Mouse (Mus musculus): ENCODE data around the gene 4930564D02Rik.

GRCm38 (mm10) chr3:105099526-105100269 is 33.1 kb downstream of the 4930564D02Rik start:
- no peak for TF ChIP-seq POLR2A (IDR thresholded peaks at IDR 0.05; ENCODE audit: insufficient read length, low read depth)
- no peak for TF ChIP-seq TCF12 (IDR thresholded peaks at IDR 0.05; ENCODE audit: insufficient read depth, poor library complexity, severe bottlenecking)
- TF ChIP-seq REST (IDR thresholded peaks at IDR 0.05; ENCODE audit: insufficient read depth, insufficient read length), result no peak
- TF ChIP-seq E2F4 (IDR thresholded peaks at IDR 0.05; ENCODE audit: insufficient read depth), result no peak
- no peak for TF ChIP-seq POLR2AphosphoS2 (IDR thresholded peaks at IDR 0.05; ENCODE audit: insufficient read length, low read depth)

Measured in myocyte (in vitro differentiated cells).